Mouse (Mus musculus): ENCODE results near the gene Sh3rf1.

The Sh3rf1 gene

GRCm38 (mm10) chr8:61282303-61283168 lies 58.9 kb downstream of the Sh3rf1 start:
- TF ChIP-seq NANOG (IDR thresholded peaks at IDR 0.05; ENCODE audit: borderline replicate concordance, low read length) (no peak), POU5F1 (IDR thresholded peaks at IDR 0.05; ENCODE audit: borderline replicate concordance, low read length) (no peak), CTCF (conservative IDR thresholded peaks at IDR 0.05; ENCODE audit: low read length) (no peak)
- no peak overlapping the region for H3K4me3 ChIP-seq (replicated peaks; ENCODE audit: low read length)
- H3K36me3 ChIP-seq (ENCODE audit: insufficient read depth, low read length) = no peaks in the 10 kb centered on the region
- no peaks in the 10 kb centered on the region for H3K27me3 ChIP-seq (ENCODE audit: insufficient read depth, low read length)
- peaks cover 4% of the 10 kb centered on the region; the same call in 1 of the 2 replicates for H3K9me3 ChIP-seq (ENCODE audit: low read length)
- peaks cover 7% of the 10 kb centered on the region; the same call in 1 of the 2 replicates for H3K4me1 ChIP-seq (replicated peaks; ENCODE audit: low read depth, low read length)

DNA sequence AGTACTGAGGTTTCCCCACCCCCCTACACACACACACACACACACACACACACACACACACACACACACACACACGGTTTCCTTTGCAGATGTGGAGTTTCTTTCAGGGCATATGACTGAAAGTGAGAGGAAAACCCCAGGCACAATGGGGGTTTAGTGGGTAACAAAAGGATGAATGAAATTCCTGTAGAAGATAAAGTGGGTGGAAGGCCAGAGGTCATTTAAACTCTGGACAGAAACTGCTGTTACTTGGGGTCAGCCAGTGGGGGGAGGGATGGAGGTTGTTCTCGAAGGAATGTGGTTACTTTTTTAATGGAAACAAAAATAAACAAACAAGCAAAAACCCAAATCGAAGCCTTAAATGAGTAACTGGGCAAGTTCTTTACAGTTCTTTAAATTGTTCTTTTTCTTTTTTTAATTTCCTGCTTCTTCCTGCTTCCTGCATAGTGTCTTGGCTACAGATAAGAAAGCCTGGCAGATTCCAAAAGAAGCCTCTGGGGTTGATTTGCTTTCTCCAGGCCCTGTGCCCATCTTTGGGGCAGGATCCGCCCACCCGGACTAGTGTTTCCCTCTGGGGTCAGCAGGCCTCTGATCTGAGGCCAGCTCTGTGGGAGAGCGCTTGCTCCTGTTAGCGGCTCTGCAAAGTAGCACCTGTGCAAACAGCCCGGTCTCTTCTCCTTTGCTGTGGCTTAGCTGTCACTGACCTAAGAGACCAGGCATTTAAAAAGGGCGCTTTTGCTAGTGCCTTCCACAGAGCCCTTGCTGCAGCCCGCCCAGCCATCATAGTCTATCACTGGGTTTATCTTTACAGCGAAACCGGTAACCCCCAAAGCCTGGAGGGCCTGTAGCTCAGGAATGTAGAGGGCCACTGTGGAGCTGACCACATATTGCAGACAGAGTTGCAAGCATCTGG lies 59.8 kb downstream of the Sh3rf1 start:
- peaks cover 4% of the 10 kb centered on the region; the same call in 1 of the 2 replicates for H3K9me3 ChIP-seq (ENCODE audit: low read length)
- H3K27me3 ChIP-seq (ENCODE audit: insufficient read depth, low read length) = no peaks in the 10 kb centered on the region
- no peak for TF ChIP-seq CTCF (conservative IDR thresholded peaks at IDR 0.05; ENCODE audit: low read length)
- no peak for TF ChIP-seq NANOG (IDR thresholded peaks at IDR 0.05; ENCODE audit: borderline replicate concordance, low read length)
- no peak for TF ChIP-seq POU5F1 (IDR thresholded peaks at IDR 0.05; ENCODE audit: borderline replicate concordance, low read length)
- no peak overlapping the region for H3K4me3 ChIP-seq (replicated peaks; ENCODE audit: low read length)
- peaks cover 7% of the 10 kb centered on the region; the same call in 1 of the 2 replicates for H3K4me1 ChIP-seq (replicated peaks; ENCODE audit: low read depth, low read length)
- no peaks in the 10 kb centered on the region for H3K36me3 ChIP-seq (ENCODE audit: insufficient read depth, low read length)

- Histone ChIP-seq H3K9me3 (ENCODE audit: low read length) (peaks cover 4% of the 10 kb centered on the region; the same call in 1 of the 2 replicates), H3K36me3 (ENCODE audit: insufficient read depth, low read length) (no peaks in the 10 kb centered on the region), H3K27me3 (ENCODE audit: insufficient read depth, low read length) (no peaks in the 10 kb centered on the region), H3K4me1 (replicated peaks; ENCODE audit: low read depth, low read length) (peaks cover 7% of the 10 kb centered on the region; the same call in 1 of the 2 replicates), H3K4me3 (replicated peaks; ENCODE audit: low read length) (no peak overlapping the region)
- TF ChIP-seq POU5F1 (IDR thresholded peaks at IDR 0.05; ENCODE audit: borderline replicate concordance, low read length) = no peak
- TF ChIP-seq CTCF (conservative IDR thresholded peaks at IDR 0.05; ENCODE audit: low read length) = no peak
- TF ChIP-seq NANOG (IDR thresholded peaks at IDR 0.05; ENCODE audit: borderline replicate concordance, low read length) = no peak
These were observed 62.2 kb downstream of the Sh3rf1 start for GRCm38 (mm10) chr8:61285896-61286295.

GRCm38 (mm10) chr8:61286394-61286793 lies 62.7 kb downstream of the Sh3rf1 start:
- H3K36me3 ChIP-seq (ENCODE audit: insufficient read depth, low read length) = no peaks in the 10 kb centered on the region
- TF ChIP-seq NANOG (IDR thresholded peaks at IDR 0.05; ENCODE audit: borderline replicate concordance, low read length) (no peak), CTCF (conservative IDR thresholded peaks at IDR 0.05; ENCODE audit: low read length) (no peak)
- peaks cover 7% of the 10 kb centered on the region; the same call in 1 of the 2 replicates for H3K4me1 ChIP-seq (replicated peaks; ENCODE audit: low read depth, low read length)
- H3K9me3 ChIP-seq (ENCODE audit: low read length) = 0 out of 2 replicates have a peak, but pooled peaks cover 4% of the 10 kb centered on the region
- H3K4me3 ChIP-seq (replicated peaks; ENCODE audit: low read length) = no peak overlapping the region
- H3K27me3 ChIP-seq (ENCODE audit: insufficient read depth, low read length) = no peaks in the 10 kb centered on the region

- Histone ChIP-seq H3K36me3 (ENCODE audit: insufficient read depth, low read length) (no peaks in the 10 kb centered on the region), H3K27me3 (ENCODE audit: insufficient read depth, low read length) (no peaks in the 10 kb centered on the region), H3K4me3 (replicated peaks; ENCODE audit: low read length) (no peak overlapping the region), H3K4me1 (replicated peaks; ENCODE audit: low read depth, low read length) (peaks cover 7% of the 10 kb centered on the region; the same call in 1 of the 2 replicates), H3K9me3 (ENCODE audit: low read length) (0 out of 2 replicates have a peak, but pooled peaks cover 4% of the 10 kb centered on the region)
- TF ChIP-seq CTCF (conservative IDR thresholded peaks at IDR 0.05; ENCODE audit: low read length) = no peak
- no peak for TF ChIP-seq POU5F1 (IDR thresholded peaks at IDR 0.05; ENCODE audit: borderline replicate concordance, low read length)
- TF ChIP-seq NANOG (IDR thresholded peaks at IDR 0.05; ENCODE audit: borderline replicate concordance, low read length) = no peak
These were observed 63.2 kb downstream of the Sh3rf1 start for GRCm38 (mm10) chr8:61286795-61287385.

DNA sequence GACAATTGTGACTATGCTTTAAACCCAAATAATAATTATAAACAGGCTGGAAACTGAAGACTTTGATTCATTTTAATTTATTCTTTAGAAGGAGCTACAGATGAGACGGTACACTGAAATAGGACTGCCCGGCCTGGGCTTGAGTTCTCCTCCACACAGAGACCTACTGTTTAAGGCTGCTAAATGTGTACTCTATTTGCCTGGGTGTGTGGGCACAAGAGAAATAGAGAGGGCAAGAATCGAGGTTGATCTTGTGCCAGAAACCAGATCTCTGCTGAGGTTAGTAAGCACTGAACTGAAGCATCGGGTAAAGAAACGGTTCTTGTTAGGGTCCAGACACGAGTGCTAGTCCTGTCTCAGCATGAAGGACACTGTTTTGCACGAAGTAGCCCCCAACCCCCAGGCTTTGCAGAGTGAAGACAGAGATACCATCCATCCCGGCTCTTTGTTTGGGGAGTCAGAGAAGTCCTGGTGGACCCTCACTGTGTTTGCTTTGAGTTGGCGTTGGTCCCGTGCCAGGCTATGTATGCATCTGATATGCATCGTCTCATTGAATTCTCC lies 64.4 kb downstream of the Sh3rf1 start:
- Histone ChIP-seq H3K36me3 (ENCODE audit: insufficient read depth, low read length) (no peaks in the 10 kb centered on the region), H3K27me3 (ENCODE audit: insufficient read depth, low read length) (no peaks in the 10 kb centered on the region), H3K9me3 (ENCODE audit: low read length) (no peaks in the 10 kb centered on the region), H3K4me1 (replicated peaks; ENCODE audit: low read depth, low read length) (peaks cover 7% of the 10 kb centered on the region; the same call in 1 of the 2 replicates), H3K4me3 (replicated peaks; ENCODE audit: low read length) (no peak overlapping the region)
- TF ChIP-seq NANOG (IDR thresholded peaks at IDR 0.05; ENCODE audit: borderline replicate concordance, low read length) (no peak), CTCF (conservative IDR thresholded peaks at IDR 0.05; ENCODE audit: low read length) (no peak), POU5F1 (IDR thresholded peaks at IDR 0.05; ENCODE audit: borderline replicate concordance, low read length) (no peak)

DNA sequence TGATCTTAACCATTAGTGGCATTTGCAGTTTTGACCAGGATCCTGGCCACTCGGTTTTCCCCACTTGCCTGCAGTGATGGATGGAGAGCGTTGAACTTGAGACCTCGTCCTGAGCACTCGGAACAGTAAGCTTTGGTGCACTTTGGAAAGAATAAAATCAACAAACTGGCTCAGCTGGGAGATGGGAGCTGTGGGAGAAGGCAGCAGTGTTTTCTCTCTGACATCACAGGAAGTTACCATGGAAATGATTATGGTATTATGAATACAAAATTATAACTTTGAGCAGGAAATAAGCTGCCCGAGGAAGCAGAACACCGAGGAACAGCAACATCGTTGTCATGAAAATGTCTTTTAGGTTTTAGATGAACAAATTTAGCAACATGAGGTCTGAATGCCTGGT lies 65.0 kb downstream of the Sh3rf1 start:
- no peaks in the 10 kb centered on the region for H3K9me3 ChIP-seq (ENCODE audit: low read length)
- TF ChIP-seq POU5F1 (IDR thresholded peaks at IDR 0.05; ENCODE audit: borderline replicate concordance, low read length) (no peak), NANOG (IDR thresholded peaks at IDR 0.05; ENCODE audit: borderline replicate concordance, low read length) (no peak), CTCF (conservative IDR thresholded peaks at IDR 0.05; ENCODE audit: low read length) (no peak)
- H3K4me3 ChIP-seq (replicated peaks; ENCODE audit: low read length) = no peak overlapping the region
- H3K36me3 ChIP-seq (ENCODE audit: insufficient read depth, low read length) = no peaks in the 10 kb centered on the region
- H3K27me3 ChIP-seq (ENCODE audit: insufficient read depth, low read length) = no peaks in the 10 kb centered on the region
- peaks cover 2% of the 10 kb centered on the region; the same call in 1 of the 2 replicates for H3K4me1 ChIP-seq (replicated peaks; ENCODE audit: low read depth, low read length)

Data from E14TG2a.4 (cell line).